Mouse (Mus musculus) Patski (cell line): ENCODE results near the gene Gm10300. TPM values are rescaled to one million over a fixed set of nuclear protein-coding genes. Genes with fewer than 3 reads are reported as not detected.

Experiments
- ATAC-seq: fragments of 100-300 bp; one replicate; pipeline ENCODE4 v1.8.0; 2021
- CTCF ChIA-PET: fragments of 350-600 bp; sonication (Branson Sonifier 250); formaldehyde crosslinking; loops from one replicate; lab custom pipeline; 2022; ENCODE audit warnings: inconsistent platforms; lab: Charles Lee
- POLR2A ChIA-PET: fragments of 350-600 bp; sonication (Branson Sonifier 250); formaldehyde crosslinking; loops from one replicate; lab custom pipeline; 2022; ENCODE audit warnings: antibody characterized with exemption, inconsistent platforms; lab: Charles Lee
- DNase-seq: peaks from one replicate; pipeline ENCODE4 v3.0.0-alpha.2; 2011; ENCODE audit warnings: low read depth, low spot score
- H3K27me3 ChIP-seq: fragments of 371-371 bp; one replicate; pipeline ENCODE4 v1.5.1; 2021
- CTCF ChIP-seq: fragments of 100-300 bp; IDR thresholded peaks from one replicate; pipeline ENCODE4 v1.5.1; 2021
- in situ Hi-C: fragments of 300-500 bp; cut with MboI; formaldehyde crosslinking; loops from 3 replicates; pipeline ENCODE4 v1.11.1; 2018; ENCODE audit warnings: low pct_unique_long_range_greater_than_20kb, mixed read lengths
- polyA plus RNA-seq: library from polyadenylated mRNA; unstranded; gene quantifications from one replicate; pipeline ENCODE4 v1.2.3, GENCODE M21; 2021

Gene Gm10300
- polyA plus RNA-seq, 1 experiment from 2014 or later, result 0.21 TPM

DNA sequence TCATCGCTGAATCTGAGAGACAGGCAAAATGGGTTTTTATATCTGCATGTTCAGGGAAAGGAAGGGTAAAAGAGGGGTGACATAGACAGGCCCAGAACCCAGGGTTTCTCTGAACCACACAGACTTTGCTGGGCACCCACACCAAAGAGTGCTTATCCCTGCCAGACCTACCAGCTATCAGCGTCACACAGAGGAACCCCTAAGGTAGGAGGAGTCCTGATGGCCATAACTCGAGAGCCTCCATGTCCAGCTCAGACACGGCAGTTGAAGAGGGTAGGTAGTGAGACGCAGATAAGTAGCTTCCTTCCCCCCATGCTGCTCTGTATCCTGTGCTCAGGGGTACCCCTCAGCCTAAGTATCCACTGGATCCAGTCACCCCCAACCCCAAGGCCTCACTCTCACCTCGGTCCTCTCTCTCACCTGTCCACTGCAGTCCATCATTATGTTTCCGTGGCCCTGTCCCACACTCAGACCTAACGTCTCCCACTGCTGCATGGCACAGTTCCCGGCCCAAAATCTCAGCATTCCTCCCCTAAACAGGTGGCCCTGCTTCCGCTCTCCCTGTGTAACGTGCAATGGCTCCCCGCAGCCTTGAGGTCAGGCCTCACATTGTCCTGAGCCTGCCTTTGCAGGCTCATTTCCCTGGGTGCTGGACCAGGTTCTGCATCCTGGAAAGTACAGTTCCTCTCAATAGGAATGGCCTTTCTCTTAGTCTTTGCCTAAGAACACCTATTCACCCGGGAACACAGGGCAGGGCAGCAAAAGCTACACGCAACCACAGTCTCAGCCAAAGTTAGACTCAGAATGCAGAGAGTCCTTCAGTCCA is 7.2 kb upstream of the Gm10300 start:
- ATAC-seq, result no peak
- DNase-seq, result no peak
- ChIA-PET POLR2A (interaction anchor here (1.6 kb wide), 1 partner anchor 10 kb away, joined by 4 read pairs; no protein-coding TSS in a partner anchor), CTCF (no interaction called here)
- H3K27me3 ChIP-seq, result no peaks in the 10 kb centered on the region
- in situ Hi-C loops, result no loop called here
- TF ChIP-seq CTCF, result no peak

DNA sequence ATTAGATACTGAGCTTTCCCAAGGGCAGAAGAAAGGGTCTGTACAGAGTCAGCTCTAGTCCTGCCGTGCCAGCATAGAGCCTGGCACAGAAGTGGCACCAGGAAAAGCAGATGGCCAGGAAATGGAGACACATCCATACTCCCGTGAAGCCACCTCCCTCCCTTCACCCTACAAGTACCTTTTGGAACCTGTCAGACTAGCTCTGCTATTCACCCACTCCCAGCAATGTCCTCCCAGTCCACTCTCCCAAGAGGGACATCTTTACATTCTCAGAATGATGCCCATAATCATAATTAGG is 6.6 kb upstream of the Gm10300 start:
- H3K27me3 ChIP-seq, result no peaks in the 10 kb centered on the region
- POLR2A ChIA-PET, result no interaction called here
- ATAC-seq (no peak), DNase-seq (no peak)
- no peak for TF ChIP-seq CTCF
- CTCF ChIA-PET, result no interaction called here
- in situ Hi-C loops, result no loop called here

DNA sequence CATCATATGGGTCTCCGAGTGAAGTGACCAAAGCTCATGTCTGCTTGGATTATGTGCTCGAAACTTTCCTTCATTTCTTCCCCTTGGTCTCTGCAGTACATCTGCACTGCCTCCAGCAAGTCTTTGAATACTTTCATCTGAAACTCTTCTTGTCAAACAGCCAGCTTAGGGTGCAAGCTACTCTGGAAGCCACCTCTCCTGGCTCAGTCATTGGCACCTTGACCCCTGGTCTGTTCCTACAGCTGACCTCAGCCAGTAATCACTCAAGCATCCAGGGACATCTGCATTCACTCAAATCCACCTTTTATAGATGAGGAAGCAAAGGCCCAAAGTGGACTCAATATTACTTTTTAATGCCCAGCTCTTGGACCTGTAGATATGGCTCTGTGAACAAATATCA is 2.8 kb upstream of the Gm10300 start:
- H3K27me3 ChIP-seq, result no peaks in the 10 kb centered on the region
- in situ Hi-C loops, result loop anchor here (5.0 kb wide), 1 partner anchor 34 kb away; no protein-coding TSS in a partner anchor
- ChIA-PET CTCF (interaction anchor here (1.8 kb wide), 1 partner anchor 38 kb away, joined by 8 read pairs; no protein-coding TSS in a partner anchor), POLR2A (interaction anchor here (0.6 to 1.0 kb wide), 2 partner anchors 10 to 156 kb away, joined by 3 to 4 read pairs; no protein-coding TSS in a partner anchor)
- ATAC-seq (no peak), DNase-seq (no peak)
- TF ChIP-seq CTCF, result no peak

GRCm38 (mm10) chr4:132072156-132072555 is 2.3 kb upstream of the Gm10300 start:
- no peak for TF ChIP-seq CTCF
- ChIA-PET POLR2A (interaction anchor here (0.6 to 1.0 kb wide), 2 partner anchors 10 to 157 kb away, joined by 3 to 4 read pairs; no protein-coding TSS in a partner anchor), CTCF (interaction anchor here (0.7 to 1.8 kb wide), 2 partner anchors 17 to 39 kb away, joined by 3 to 8 read pairs; no protein-coding TSS in a partner anchor)
- H3K27me3 ChIP-seq, result no peaks in the 10 kb centered on the region
- no peak for DNase-seq
- no peak for ATAC-seq
- in situ Hi-C loops, result loop anchor here (5.0 kb wide), 1 partner anchor 35 kb away; no protein-coding TSS in a partner anchor

DNA sequence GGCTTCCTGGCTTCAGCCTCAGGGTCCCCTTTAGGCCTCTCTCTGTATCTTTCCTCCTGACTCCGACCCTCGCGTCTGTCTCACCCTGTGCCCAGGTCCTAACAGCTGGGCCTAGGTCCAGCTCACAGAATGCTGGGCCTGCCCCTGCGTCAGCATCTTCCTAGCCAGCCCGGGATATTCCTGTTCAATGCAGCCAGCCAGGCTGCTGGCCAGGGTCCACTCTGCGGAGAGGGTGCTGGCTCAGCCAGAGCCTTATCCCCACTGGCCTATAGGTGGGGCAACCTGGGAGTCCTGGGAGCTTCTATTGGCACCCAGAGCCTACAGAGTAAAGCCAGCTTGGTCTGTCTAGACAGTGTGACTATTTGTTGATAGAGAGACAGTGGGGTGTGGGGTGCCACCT is 1.6 kb upstream of the Gm10300 start:
- ATAC-seq (no peak), DNase-seq (no peak)
- CTCF ChIA-PET, result interaction anchor here (1.8 kb wide), 1 partner anchor 40 kb away, joined by 8 read pairs; no protein-coding TSS in a partner anchor
- no peaks in the 10 kb centered on the region for H3K27me3 ChIP-seq
- no peak for TF ChIP-seq CTCF
- in situ Hi-C loops, result loop anchor here (5.0 kb wide), 1 partner anchor 36 kb away; no protein-coding TSS in a partner anchor
- POLR2A ChIA-PET, result interaction anchor here (0.8 kb wide), 1 partner anchor 25 kb away, joined by 5 read pairs; no protein-coding TSS in a partner anchor

DNA sequence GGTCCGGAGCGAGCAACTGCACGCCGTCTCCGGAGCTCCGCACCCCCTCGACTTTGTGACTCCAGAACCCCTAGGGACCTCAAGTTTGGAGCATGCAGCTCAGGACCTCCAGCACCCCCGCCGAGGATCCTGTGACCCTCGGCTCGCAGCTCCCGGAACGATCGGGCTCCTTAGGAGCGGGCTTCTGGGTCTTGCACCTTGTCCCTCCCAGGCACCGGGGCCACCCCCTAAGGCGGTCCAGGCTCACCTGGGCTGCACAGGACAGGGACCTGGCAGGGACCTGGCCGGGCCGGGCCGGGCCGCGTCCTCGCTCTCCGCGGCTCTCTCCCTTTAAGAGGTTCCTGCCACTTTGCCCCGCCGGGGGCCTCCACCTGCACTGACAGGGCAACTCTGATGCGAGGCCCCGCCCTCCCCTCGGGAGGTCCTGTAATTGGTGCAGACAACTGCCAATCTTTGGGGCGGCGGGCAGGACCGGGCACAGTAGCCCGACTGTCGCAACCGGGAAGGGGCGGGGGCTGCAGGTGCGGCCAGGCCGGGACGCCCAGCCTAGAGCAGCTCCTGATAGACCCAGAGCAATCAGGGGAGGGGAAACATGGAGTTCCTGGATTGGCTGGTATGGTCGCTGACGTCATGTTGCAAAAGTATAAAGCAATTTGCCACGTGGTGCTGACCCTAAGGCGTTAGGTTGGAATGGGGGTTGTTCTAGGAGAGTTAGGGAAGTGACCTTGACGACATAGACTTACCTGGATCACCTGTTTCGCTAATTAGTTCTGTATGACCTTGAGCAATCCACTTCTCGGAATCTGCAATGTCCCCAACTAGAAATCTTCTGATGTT is 654 bp downstream of the Gm10300 start, which contains the start of gene Epb41:
TSS of gene Epb41 (minus strand) at position 389 of the 837 bp plus-strand sequence.
- CTCF ChIA-PET, result interaction anchor here (1.1 to 1.2 kb wide), 2 partner anchors 30 to 81 kb away, joined by 3 read pairs; no protein-coding TSS in a partner anchor
- POLR2A ChIA-PET, result interaction anchor here (0.8 to 1.5 kb wide), 5 partner anchors 12 to 95 kb away, joined by 3 to 5 read pairs (median 3); no protein-coding TSS in a partner anchor
- no peaks in the 10 kb centered on the region for H3K27me3 ChIP-seq
- in situ Hi-C loops, result loop anchor here (5.0 to 25.0 kb wide), 3 partner anchors 38 to 1912 kb away; no protein-coding TSS in a partner anchor
- ATAC-seq (peak; percentile 93), DNase-seq (peak; percentile 83)
- TF ChIP-seq CTCF, result no peak

DNA sequence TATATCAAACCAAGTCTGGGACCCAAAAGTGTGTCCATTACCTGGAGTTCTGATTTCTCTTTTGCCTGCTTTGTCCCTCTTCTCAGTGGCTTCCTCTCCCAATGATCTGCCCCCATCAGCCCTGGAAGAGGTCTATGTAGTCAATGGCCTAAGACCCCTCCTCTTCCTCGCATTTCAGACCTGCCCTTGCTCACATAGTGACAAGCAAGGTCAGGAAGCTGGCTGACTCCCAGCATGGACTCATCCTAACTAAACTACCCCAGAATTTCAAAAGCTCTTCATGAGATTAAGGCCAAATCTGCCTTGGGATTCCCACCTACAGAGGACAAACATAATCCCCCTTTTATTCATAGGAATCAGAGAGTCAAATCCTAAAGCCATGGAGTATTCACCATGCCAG is 1.3 kb downstream of the Gm10300 start:
- no peak for TF ChIP-seq CTCF
- CTCF ChIA-PET, result interaction anchor here (1.2 kb wide), 1 partner anchor 82 kb away, joined by 3 read pairs; no protein-coding TSS in a partner anchor
- DNase-seq (no peak), ATAC-seq (no peak)
- in situ Hi-C loops, result loop anchor here (5.0 to 25.0 kb wide), 2 partner anchors 98 to 1912 kb away; no protein-coding TSS in a partner anchor
- no peaks in the 10 kb centered on the region for H3K27me3 ChIP-seq
- POLR2A ChIA-PET, result no interaction called here

DNA sequence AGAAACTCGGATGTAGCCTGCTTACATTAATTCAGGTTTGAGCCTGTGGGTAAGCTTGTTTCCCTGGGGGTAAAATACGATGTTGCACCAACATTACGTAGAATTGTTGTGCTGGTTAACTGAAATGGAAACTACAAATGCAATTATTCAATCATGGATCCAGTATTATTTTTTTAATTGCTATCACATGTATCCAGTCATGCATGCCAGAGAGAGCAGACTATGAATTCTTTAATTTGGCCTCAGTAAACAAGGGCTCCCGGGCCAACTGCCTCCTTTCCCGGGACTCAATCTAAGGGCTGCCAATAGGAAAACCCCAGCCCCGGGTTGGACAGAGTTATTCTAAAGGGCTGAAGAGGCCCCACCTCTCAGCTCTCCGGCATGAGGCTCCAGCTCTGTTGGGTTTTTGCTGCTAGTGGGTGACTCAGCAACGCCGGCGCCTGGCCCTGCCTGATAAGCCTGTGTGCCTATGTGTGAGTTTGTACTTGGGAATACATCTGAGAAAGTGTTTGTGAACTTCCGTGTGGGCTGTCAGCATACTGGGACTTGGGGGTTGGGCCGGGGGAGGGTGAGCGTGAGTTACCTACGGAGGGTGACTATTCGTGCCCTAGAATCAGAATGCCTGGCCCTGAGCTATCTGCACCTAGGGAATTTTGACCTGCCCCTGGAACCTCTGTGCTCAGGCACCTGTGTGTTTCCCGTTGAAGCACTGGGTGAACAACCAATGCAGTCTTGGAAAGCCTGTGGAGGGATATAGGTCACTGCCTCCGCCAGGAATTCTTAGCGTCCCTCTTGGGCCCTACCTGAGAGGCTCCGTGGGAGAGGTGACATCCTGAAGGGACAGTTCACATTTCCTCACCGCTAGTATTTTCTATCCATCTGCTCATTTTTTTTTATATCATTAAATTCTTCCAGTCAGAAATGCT is 2.2 kb downstream of the Gm10300 start:
- ChIA-PET POLR2A (interaction anchor here (0.6 to 1.2 kb wide), 5 partner anchors 100 to 1123 kb away, joined by 3 to 5 read pairs (median 5); no protein-coding TSS in a partner anchor), CTCF (interaction anchor here (0.9 kb wide), 1 partner anchor 95 kb away, joined by 3 read pairs; no protein-coding TSS in a partner anchor)
- in situ Hi-C loops, result loop anchor here (5.0 to 25.0 kb wide), 2 partner anchors 99 to 1911 kb away; no protein-coding TSS in a partner anchor
- no peaks in the 10 kb centered on the region for H3K27me3 ChIP-seq
- ATAC-seq (no peak), DNase-seq (no peak)
- no peak for TF ChIP-seq CTCF

DNA sequence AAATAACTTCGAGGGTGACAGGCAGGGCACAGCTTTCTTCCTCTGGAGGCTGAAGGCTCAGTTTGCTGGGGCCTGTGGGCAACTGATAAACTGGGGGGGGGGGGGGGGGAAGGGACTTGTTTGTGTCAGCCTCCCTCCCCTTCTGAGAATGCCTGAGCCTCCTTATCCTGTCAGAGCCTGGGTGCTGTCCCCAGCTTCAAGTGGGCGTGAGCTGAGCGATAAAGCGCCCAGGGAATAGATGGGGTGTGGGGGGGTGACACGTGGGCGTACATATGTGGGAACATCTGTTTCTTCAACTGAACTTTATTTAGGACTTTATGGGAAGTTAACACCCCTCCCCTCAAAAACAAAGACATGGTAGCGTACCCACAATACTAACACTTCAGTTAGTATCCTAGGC is 2.9 kb downstream of the Gm10300 start:
- ATAC-seq (no peak), DNase-seq (no peak)
- ChIA-PET POLR2A (interaction anchor here (0.7 to 1.2 kb wide), 2 partner anchors 100 to 101 kb away, joined by 3 to 5 read pairs; no protein-coding TSS in a partner anchor), CTCF (no interaction called here)
- in situ Hi-C loops, result loop anchor here (5.0 to 25.0 kb wide), 2 partner anchors 100 to 1910 kb away; no protein-coding TSS in a partner anchor
- H3K27me3 ChIP-seq, result no peaks in the 10 kb centered on the region
- TF ChIP-seq CTCF, result no peak
